Mouse (Mus musculus) erythroblast, embryonic 14.5 days (primary cell): Measurements from ENCODE around the gene 1700001P01Rik.

Source experiments
- GATA1 ChIP-seq: IDR thresholded peaks from 2 replicates; pipeline ENCODE4 v1.6.1; 2012; ENCODE audit warnings: low read length, inconsistent platforms, mixed read lengths
- TAL1 ChIP-seq: IDR thresholded peaks from 3 replicates; pipeline ENCODE4 v1.6.1; 2012; ENCODE audit warnings: low read length, inconsistent platforms, mixed read lengths

DNA sequence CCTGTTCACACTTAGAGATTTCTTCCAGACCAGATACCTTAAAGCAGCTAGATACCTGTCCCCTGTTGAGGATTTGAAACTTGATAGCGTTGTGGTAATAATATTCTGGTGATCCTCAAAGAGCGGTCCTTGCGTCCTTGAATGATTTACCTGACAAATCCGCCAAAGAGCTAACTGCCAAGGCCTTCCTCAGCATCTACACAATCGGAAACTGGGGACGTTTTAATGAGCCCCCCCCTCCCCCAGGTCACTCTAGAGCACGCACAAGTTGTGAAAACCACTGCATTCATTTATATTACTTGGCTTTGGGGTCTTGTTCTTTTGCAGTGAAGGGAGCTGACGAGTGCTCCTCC is 22.3 kb upstream of the 1700001P01Rik start:
- TF ChIP-seq GATA1 (no peak), TAL1 (no peak)
